Mouse (Mus musculus) thymus, adult 2 months (tissue): ENCODE data around the gene Cldn24. TPM values are rescaled to one million over a fixed set of nuclear protein-coding genes. Genes with fewer than 3 reads are reported as not detected.

Source experiments
- DNase-seq: peaks from one replicate; pipeline ENCODE4 v3.0.0; 2021
- H3K27ac ChIP-seq: fragments of 200-500 bp; 2 replicates; pipeline ENCODE4 v1.5.1; 2012; ENCODE audit warnings: low read length, control low read depth; ENCODE audit not compliant: control insufficient read depth, insufficient read depth
- H3K27me3 ChIP-seq: fragments of 200-500 bp; 2 replicates; pipeline ENCODE4 v1.6.1; 2012; ENCODE audit warnings: mild to moderate bottlenecking, low read length, moderate library complexity, mixed read lengths; ENCODE audit not compliant: control insufficient read depth, insufficient read depth
- H3K36me3 ChIP-seq: fragments of 200-500 bp; 2 replicates; pipeline ENCODE4 v1.6.1; 2012; ENCODE audit warnings: mild to moderate bottlenecking, low read length, moderate library complexity; ENCODE audit not compliant: control insufficient read depth, insufficient read depth
- H3K4me1 ChIP-seq: fragments of 200-500 bp; replicated peaks from 2 replicates; pipeline ENCODE4 v1.6.1; 2012; ENCODE audit warnings: low read length; ENCODE audit not compliant: control insufficient read depth, insufficient read depth
- H3K4me3 ChIP-seq: fragments of 200-500 bp; 2 replicates; pipeline ENCODE4 v1.5.1; 2012; ENCODE audit warnings: mild to moderate bottlenecking, low read length, control low read depth, moderate library complexity; ENCODE audit not compliant: control insufficient read depth, insufficient read depth
- CTCF ChIP-seq: fragments of 200-500 bp; IDR thresholded peaks from 2 replicates; pipeline ENCODE4 v1.5.1; 2012; ENCODE audit warnings: mild to moderate bottlenecking, control low read depth, low read length, moderate library complexity, borderline replicate concordance; ENCODE audit not compliant: control insufficient read depth, poor library complexity, insufficient read depth; ENCODE audit errors: extremely low read depth
- POLR2A ChIP-seq: fragments of 200-500 bp; IDR thresholded peaks from 2 replicates; pipeline ENCODE4 v1.6.1; 2012; ENCODE audit warnings: mild to moderate bottlenecking, low read length, control low read depth, moderate library complexity; ENCODE audit not compliant: control insufficient read depth, poor library complexity, insufficient read depth; ENCODE audit errors: extremely low read depth
- WGBS: fragments of 180-500 bp; shearing (Covaris S2); methylation state at CpG from one replicate; pipeline ENCODE4 v1.1.7; 2018; 5-methylcytosine and 5-hydroxymethylcytosine counted together
- polyA plus RNA-seq: library from polyadenylated mRNA; depleted of rRNA; stranded (reverse); fragments of >200 nt; gene quantifications from 2 replicates; pipeline ENCODE4 v1.2.3, GENCODE M21; 2012; rRNA removed

Gene Cldn24
- not detected in 2 replicates for polyA plus RNA-seq

DNA sequence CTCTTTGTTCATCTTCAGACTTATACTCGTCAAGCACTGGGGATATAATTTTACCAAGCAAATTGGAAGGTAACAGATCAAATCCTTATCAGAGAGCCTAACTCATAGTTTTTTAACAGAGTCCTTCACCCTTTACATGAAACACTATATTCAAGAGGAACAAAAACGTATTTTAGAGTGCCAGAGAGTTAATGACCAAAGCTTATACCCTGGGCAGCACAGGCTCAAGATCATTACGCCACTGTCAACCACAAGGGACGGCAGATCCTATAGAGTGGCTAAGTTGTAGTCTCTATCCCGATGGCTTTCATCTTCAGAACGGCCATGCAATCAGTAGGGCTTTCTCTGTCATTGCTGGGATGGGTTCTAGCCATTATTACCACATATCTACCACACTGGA is at the start of gene Cldn24:
Cldn24 (plus strand) TSS at position 301 of the 400 bp plus-strand sequence.
- Histone ChIP-seq H3K27ac (no peak within 1 kb of the TSS), H3K4me3 (no peak within 1 kb of the TSS), H3K27me3 (no peaks in the 10 kb centered on the region), H3K36me3 (no peaks in the 10 kb centered on the region), H3K4me1 (no peaks in the 10 kb centered on the region)
- TF ChIP-seq POLR2A: no peak
- no peak for TF ChIP-seq CTCF
- DNase-seq: no peak
- WGBS: 92% methylated on average over 6 of the region's 6 CpGs

DNA sequence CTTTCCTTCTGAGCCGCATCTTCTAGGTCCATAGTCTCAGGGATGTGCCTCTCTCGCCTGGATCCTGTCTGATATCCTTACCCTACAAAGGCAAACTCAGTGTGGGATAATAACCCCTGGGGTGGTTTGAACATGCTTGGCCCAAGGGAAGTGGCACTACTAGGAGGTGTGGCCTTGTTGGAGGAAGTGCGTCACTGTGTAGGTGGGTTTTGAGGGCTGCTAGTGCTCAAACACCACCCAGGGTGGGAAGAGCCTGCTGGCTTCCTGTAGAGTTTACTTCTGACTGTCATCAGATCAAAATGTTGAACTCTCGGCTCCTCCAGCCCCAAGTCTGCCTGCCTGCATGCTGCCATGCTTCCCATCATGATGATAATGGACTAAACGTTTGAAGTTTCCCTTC is 49.0 kb upstream of the Cldn24 start:
- no peak overlapping the region for H3K27ac ChIP-seq
- WGBS: 81% methylated on average over 5 of the region's 5 CpGs
- H3K36me3 ChIP-seq: no peaks in the 10 kb centered on the region
- TF ChIP-seq CTCF (no peak), POLR2A (no peak)
- no peak overlapping the region for H3K4me3 ChIP-seq
- H3K4me1 ChIP-seq: no peaks in the 10 kb centered on the region
- no peak for DNase-seq
- no peaks in the 10 kb centered on the region for H3K27me3 ChIP-seq

- no peak for TF ChIP-seq CTCF
- TF ChIP-seq POLR2A: no peak
- Histone ChIP-seq H3K27ac (no peak overlapping the region), H3K4me3 (no peak overlapping the region), H3K4me1 (no peaks in the 10 kb centered on the region), H3K27me3 (no peaks in the 10 kb centered on the region), H3K36me3 (no peaks in the 10 kb centered on the region)
- no peak for DNase-seq
- 93% methylated on average over 7 of the region's 7 CpGs for WGBS
Measured at GRCm38 (mm10) chr8:47777415-47777814, 44.5 kb upstream of the Cldn24 start.

DNA sequence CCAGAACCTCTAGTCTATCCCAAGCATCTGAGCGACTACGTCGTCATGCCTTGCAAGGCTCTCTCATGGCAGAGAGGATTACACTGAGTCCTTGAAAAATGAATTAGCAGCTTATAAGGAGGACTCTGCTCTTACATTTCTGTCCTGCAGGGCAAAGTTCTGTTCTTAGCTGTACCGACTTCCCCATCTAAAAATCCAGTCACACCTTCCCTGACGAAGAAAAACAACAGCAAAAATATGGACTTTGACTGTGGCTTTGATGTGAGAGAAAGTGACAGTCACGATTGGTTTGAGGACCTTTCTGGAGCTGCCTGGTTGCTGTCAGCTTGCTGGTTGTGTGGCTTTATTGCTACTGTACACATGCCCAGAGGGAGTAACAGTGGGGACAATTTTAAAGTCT is 42.4 kb upstream of the Cldn24 start:
- TF ChIP-seq CTCF (no peak), POLR2A (no peak)
- DNase-seq: no peak
- Histone ChIP-seq H3K36me3 (no peaks in the 10 kb centered on the region), H3K27ac (no peak overlapping the region), H3K4me1 (no peaks in the 10 kb centered on the region), H3K27me3 (no peaks in the 10 kb centered on the region), H3K4me3 (no peak overlapping the region)
- 74% methylated on average over 6 of the region's 6 CpGs for WGBS

DNA sequence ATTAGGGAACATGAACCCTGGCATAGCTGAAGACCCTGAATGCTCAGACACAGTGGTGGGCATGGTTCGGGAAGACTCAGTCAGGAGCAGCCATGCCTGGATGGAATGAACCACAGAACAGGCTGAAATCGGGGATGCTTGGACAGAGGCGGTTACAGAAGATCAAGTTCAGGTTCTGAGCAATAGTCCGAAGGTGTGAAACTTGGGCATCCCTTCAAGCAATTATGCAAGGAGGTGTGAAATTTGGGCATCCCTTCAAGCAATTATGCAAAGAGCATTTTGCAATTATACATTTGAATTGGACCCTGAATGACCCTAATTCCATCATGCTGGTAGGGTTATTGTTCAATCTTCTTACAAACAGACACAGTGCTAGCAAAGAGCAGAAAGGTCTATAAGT is 40.1 kb upstream of the Cldn24 start:
- Histone ChIP-seq H3K4me3 (no peak overlapping the region), H3K27me3 (no peaks in the 10 kb centered on the region), H3K4me1 (no peaks in the 10 kb centered on the region), H3K36me3 (no peaks in the 10 kb centered on the region), H3K27ac (no peak overlapping the region)
- TF ChIP-seq POLR2A (no peak), CTCF (no peak)
- 95% methylated on average over 4 of the region's 4 CpGs for WGBS
- no peak for DNase-seq

GRCm38 (mm10) chr8:47783544-47783943 is 38.4 kb upstream of the Cldn24 start:
- TF ChIP-seq POLR2A (no peak), CTCF (no peak)
- Histone ChIP-seq H3K4me1 (no peaks in the 10 kb centered on the region), H3K27me3 (no peaks in the 10 kb centered on the region), H3K27ac (no peak overlapping the region), H3K4me3 (no peak overlapping the region), H3K36me3 (no peaks in the 10 kb centered on the region)
- no peak for DNase-seq
- 92% methylated on average over 2 of the region's 2 CpGs for WGBS

DNA sequence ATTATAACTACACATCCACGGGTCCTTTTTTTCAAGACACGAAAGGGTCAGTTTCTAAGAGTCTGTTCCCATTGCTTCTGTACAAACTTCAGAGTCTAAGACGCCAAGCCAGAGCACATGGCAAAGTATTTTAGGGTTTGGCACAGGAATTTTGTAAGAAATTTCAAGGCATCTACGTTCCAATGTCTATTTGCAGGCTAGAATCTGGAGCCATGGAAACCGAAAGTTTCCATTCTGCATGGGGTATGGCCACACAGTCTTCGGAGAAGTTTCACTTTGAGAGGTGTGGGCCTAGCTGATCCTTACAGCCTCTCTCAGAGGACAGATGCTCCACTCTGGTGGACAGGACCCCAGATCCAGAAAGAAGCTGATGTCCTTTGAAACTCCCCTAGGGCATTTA is 38.0 kb upstream of the Cldn24 start:
- TF ChIP-seq POLR2A (no peak), CTCF (no peak)
- Histone ChIP-seq H3K4me3 (no peak overlapping the region), H3K4me1 (no peaks in the 10 kb centered on the region), H3K27ac (no peak overlapping the region), H3K36me3 (no peaks in the 10 kb centered on the region), H3K27me3 (no peaks in the 10 kb centered on the region)
- WGBS: 90% methylated on average over 6 of the region's 6 CpGs
- no peak for DNase-seq
